Mouse (Mus musculus): ENCODE measurements at regions not wholly inside any gene's neighbourhood (a gene's known extent, or its start where the extent isn't known, plus 50 kb on each side); places are given as distances from the start of the nearest gene placed in this dataset.

GRCm38 (mm10) chr1:186234536-186234935 is 117.4 kb upstream of the Lyplal1 start:
- TF ChIP-seq KAT2A (conservative IDR thresholded peaks at IDR 0.05; ENCODE audit: low read depth, low read length) (no peak), MAZ (IDR thresholded peaks at IDR 0.05; ENCODE audit: low read depth, low read length) (no peak), POLR2A (IDR thresholded peaks at IDR 0.05; ENCODE audit: control insufficient read depth in 1 of 2, insufficient read depth in 1 of 2, low read depth in 1 of 2, low read length in 2 of 2, poor library complexity in 1 of 2) (no peak)

Data from MEL (cell line).